Mouse (Mus musculus) neural tube, embryonic 13.5 days (tissue): ENCODE data around the gene Dusp10. TPM values are rescaled to one million over a fixed set of nuclear protein-coding genes. Genes with fewer than 3 reads are reported as not detected.

Source experiments
- ATAC-seq: fragments of 200-750 bp; cut with Nextera tagmentation; 2 replicates; pipeline ENCODE4 v1.8.0; 2017; ENCODE audit warnings: low read depth, mild to moderate bottlenecking, moderate TSS enrichment, moderate library complexity
- H3K27ac ChIP-seq: fragments of 300-500 bp; sonication (generic); replicated peaks from 2 replicates; pipeline ENCODE4 v1.5.1; 2015; ENCODE audit warnings: moderate library complexity, mild to moderate bottlenecking, inconsistent platforms
- H3K27me3 ChIP-seq: fragments of 300-500 bp; sonication (generic); 2 replicates; pipeline ENCODE4 v1.6.1; 2015; ENCODE audit warnings: mild to moderate bottlenecking, inconsistent platforms
- H3K36me3 ChIP-seq: fragments of 300-500 bp; sonication (generic); 2 replicates; pipeline ENCODE4 v1.6.1; 2015; ENCODE audit warnings: mild to moderate bottlenecking, inconsistent platforms
- H3K4me1 ChIP-seq: fragments of 300-500 bp; sonication (generic); replicated peaks from 2 replicates; pipeline ENCODE4 v1.6.1; 2015; ENCODE audit warnings: inconsistent platforms
- H3K4me2 ChIP-seq: fragments of 300-500 bp; sonication (generic); 2 replicates; pipeline ENCODE4 v1.6.1; 2015; ENCODE audit warnings: inconsistent platforms, mild to moderate bottlenecking, moderate library complexity
- H3K4me3 ChIP-seq: fragments of 300-500 bp; sonication (generic); 2 replicates; pipeline ENCODE4 v1.5.1; 2015; ENCODE audit warnings: mild to moderate bottlenecking, inconsistent platforms
- H3K9ac ChIP-seq: fragments of 300-500 bp; sonication (generic); 2 replicates; pipeline ENCODE4 v1.6.1; 2015; ENCODE audit warnings: moderate library complexity, mild to moderate bottlenecking, inconsistent platforms
- H3K9me3 ChIP-seq: fragments of 300-500 bp; sonication (generic); 2 replicates; pipeline ENCODE4 v1.6.1; 2016; ENCODE audit warnings: inconsistent platforms
- WGBS: fragments of 180-500 bp; shearing (Covaris S2); methylation state at CpG from one replicate; pipeline ENCODE4 v1.1.7; 2015; 5-methylcytosine and 5-hydroxymethylcytosine counted together
- polyA plus RNA-seq: library from polyadenylated mRNA; unstranded; fragments of >200 nt; fragmentation: Nextera tagmentation; extraction: Ambion mirVana; gene quantifications from 2 replicates; pipeline ENCODE4 v1.2.1, GENCODE M21; 2015

Dusp10 gene
- polyA plus RNA-seq, 1 experiment from 2014 or later, result 6.8 TPM

DNA sequence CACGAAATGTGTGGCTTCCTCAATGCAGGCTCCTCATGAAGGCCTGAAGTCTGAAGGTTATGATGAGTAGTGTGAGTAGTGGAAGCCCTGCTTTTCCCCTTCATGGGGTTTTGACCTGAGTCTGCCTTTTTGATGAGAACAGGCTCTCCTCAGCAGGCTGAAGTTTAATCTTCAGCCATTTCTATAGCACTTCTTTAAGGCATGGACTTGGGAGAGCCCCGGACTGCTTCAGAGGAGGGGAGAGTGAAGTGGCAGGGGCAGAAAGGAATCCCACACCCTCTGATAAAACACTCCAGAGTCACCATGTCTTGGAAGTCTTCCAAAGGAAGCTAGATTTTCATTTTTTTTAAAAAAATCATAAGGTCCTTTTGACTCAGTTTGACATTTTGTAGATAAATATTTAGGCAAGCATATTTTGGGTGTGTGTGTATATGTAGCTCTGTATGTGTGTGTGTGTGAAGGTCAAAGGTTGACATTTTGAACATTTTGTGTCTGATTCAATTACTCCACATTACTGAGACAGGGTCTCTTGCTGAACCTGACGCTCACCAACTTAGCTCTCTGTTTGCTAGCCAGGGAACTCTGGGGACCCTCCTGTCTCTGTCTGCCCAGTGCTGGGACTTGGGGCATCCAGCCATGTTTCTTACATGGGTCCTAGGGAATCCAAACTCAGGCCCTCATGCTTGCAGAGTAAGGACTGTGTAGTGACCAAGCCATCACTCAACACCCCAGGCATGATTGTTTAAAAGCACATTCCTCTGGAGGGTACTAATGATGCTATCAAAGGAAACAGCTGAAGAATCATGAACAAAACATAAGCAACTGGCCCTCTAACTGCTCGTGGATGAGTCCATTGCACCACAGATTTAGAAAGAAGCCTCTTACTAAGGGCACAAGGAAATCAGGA lies 48.0 kb downstream of the Dusp10 start:
- Histone ChIP-seq H3K4me2 (no peak overlapping the region), H3K9me3 (no peaks in the 10 kb centered on the region), H3K27me3 (no peaks in the 10 kb centered on the region), H3K27ac (no peak overlapping the region), H3K4me1 (peaks cover 11% of the 10 kb centered on the region), H3K9ac (no peak overlapping the region), H3K4me3 (no peak overlapping the region), H3K36me3 (no peaks in the 10 kb centered on the region)
- 77% methylated on average over 4 of the region's 4 CpGs for WGBS
- no peak for ATAC-seq

GRCm38 (mm10) chr1:184061901-184062300 lies 48.8 kb downstream of the Dusp10 start:
- Histone ChIP-seq H3K36me3 (no peaks in the 10 kb centered on the region), H3K9me3 (no peaks in the 10 kb centered on the region), H3K9ac (no peak overlapping the region), H3K4me1 (peaks cover 19% of the 10 kb centered on the region), H3K27ac (no peak overlapping the region), H3K27me3 (no peaks in the 10 kb centered on the region), H3K4me2 (no peak overlapping the region), H3K4me3 (no peak overlapping the region)
- WGBS, result 79% methylated on average over 1 of the region's 1 CpGs
- ATAC-seq, result no peak

DNA sequence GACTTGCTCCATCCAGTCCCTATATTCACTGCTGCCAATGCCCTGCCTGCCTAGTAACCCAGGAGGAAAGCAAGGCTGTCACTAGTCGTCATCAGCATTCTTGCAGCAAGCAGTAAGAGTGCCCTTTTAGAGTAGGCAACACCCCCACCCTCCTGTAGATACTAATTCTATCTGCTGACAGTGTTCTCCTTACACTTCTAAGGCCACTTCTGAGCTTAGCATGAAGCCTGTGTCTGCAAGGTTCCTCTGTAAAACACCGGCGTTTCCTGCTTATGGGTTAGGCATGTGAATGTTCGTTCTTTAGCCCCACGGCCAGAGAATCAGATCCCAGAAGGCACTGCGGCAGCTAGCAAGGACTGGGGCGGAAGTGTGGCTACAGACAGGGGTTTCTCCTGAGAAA lies 51.2 kb downstream of the Dusp10 start:
- 87% methylated on average over 7 of the region's 7 CpGs for WGBS

DNA sequence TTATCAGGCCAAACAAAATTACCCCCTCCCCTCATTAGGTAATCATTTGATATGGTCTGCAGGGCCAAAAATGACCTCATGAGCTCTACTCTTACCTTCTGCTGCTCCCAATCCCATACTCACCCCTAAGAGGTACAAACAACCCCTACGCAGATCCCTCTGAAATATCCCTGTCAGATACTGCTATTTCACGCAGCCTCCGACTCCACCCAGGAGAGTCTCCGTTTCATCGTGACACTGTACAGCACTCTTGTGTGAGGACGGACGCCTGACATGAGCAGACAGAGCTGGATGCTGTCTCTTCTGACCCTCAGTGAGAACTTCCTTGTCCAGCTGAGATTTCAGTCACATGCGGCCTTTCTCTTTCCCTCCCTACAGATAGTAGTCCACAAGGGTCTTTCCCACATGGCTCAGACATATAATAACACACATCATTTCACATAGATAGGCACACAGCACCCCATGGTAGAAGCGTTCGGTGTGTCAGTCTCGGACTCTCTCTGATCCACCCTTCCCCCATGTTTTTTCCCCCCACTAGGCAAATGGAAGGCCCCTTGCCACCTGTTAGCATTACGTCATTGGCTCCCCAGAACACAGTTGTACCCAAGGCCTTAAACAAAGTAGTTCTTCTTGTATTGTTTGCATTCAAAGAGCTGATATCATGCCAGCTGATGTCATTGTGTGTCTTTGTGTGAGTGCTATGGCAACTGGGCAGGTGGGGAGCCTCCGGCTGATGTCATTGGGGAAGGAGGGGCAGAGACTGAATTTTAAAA lies 52.7 kb downstream of the Dusp10 start:
- Histone ChIP-seq H3K9ac (no peak overlapping the region), H3K4me2 (no peak overlapping the region), H3K9me3 (no peaks in the 10 kb centered on the region), H3K4me3 (no peak overlapping the region), H3K27me3 (no peaks in the 10 kb centered on the region), H3K36me3 (peaks cover 15% of the 10 kb centered on the region), H3K4me1 (peaks cover 20% of the 10 kb centered on the region), H3K27ac (peak overlapping the region; percentile 35)
- 61% methylated on average over 13 of the region's 13 CpGs for WGBS
- ATAC-seq, result peak; percentile 89

More for the DNA sequence above, 51.2 kb downstream of the Dusp10 start:
- Histone ChIP-seq H3K4me1 (peaks cover 20% of the 10 kb centered on the region), H3K4me3 (no peak overlapping the region), H3K36me3 (peaks cover 6% of the 10 kb centered on the region), H3K9me3 (no peaks in the 10 kb centered on the region), H3K9ac (no peak overlapping the region), H3K27me3 (no peaks in the 10 kb centered on the region), H3K27ac (no peak overlapping the region), H3K4me2 (no peak overlapping the region)
- no peak for ATAC-seq

GRCm38 (mm10) chr1:184066460-184067287 lies 53.6 kb downstream of the Dusp10 start:
- WGBS, result 54% methylated on average over 11 of the region's 11 CpGs
- Histone ChIP-seq H3K27me3 (no peaks in the 10 kb centered on the region), H3K9ac (no peak overlapping the region), H3K36me3 (peaks cover 21% of the 10 kb centered on the region), H3K9me3 (no peaks in the 10 kb centered on the region), H3K4me2 (no peak overlapping the region), H3K4me1 (peaks cover 20% of the 10 kb centered on the region), H3K4me3 (no peak overlapping the region), H3K27ac (peak overlapping the region; percentile 57)
- ATAC-seq, result peak; percentile 77; the same call in 1 of the 2 replicates

DNA sequence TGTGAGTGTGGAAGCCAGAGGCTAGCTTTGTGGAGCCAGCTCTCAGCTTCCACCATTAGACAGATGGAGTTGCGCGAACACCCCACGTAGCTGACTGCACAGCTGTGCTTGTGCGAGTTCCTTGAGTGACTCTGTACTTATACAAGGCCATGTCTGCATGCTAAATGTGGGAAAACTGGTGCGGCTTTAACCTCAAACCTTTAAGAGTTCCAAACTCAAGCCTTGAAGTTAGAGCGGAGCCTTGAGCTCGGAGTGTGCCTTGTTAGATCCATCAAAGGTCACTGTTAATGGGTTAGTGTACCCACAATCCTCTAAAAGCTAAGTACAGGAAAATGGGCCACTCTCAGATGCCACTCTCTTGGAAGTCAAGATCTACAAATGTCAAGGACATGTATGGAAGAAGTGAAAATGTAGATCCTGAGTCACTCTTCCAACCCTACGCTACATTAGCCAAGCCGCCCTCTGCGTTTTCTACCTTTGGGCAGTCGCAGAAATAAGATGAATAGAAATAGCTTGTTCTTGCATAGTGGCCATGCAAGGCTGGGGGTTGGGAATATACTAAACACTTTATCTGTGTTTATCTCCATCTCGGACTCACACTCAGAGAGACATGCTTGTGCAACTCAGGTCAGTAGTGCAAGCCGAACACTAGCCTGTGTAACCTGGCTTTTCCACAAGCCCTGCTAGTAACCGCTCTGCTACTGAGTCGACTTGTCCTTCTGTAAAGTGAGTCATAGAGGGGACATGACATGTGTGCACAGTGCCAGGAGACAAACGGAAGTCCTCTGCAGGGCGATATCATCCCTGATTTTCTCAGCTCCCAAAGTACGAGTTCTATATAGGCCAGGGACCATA lies 54.8 kb downstream of the Dusp10 start:
- no peak overlapping the region for H3K4me2 ChIP-seq
- ATAC-seq, result no peak
- H3K4me1 ChIP-seq, result peaks cover 20% of the 10 kb centered on the region
- H3K9me3 ChIP-seq, result no peaks in the 10 kb centered on the region
- no peaks in the 10 kb centered on the region for H3K27me3 ChIP-seq
- no peak overlapping the region for H3K4me3 ChIP-seq
- no peak overlapping the region for H3K9ac ChIP-seq
- WGBS, result 95% methylated on average over 18 of the region's 18 CpGs
- H3K36me3 ChIP-seq, result peaks cover 26% of the 10 kb centered on the region
- no peak overlapping the region for H3K27ac ChIP-seq

GRCm38 (mm10) chr1:184068971-184069370 lies 55.9 kb downstream of the Dusp10 start:
- no peak overlapping the region for H3K4me3 ChIP-seq
- H3K9me3 ChIP-seq, result no peaks in the 10 kb centered on the region
- H3K9ac ChIP-seq, result no peak overlapping the region
- H3K27me3 ChIP-seq, result no peaks in the 10 kb centered on the region
- H3K27ac ChIP-seq, result no peak overlapping the region
- WGBS, result 98% methylated on average over 12 of the region's 12 CpGs
- H3K4me1 ChIP-seq, result peaks cover 20% of the 10 kb centered on the region
- ATAC-seq, result no peak
- peaks cover 35% of the 10 kb centered on the region for H3K36me3 ChIP-seq
- no peak overlapping the region for H3K4me2 ChIP-seq

DNA sequence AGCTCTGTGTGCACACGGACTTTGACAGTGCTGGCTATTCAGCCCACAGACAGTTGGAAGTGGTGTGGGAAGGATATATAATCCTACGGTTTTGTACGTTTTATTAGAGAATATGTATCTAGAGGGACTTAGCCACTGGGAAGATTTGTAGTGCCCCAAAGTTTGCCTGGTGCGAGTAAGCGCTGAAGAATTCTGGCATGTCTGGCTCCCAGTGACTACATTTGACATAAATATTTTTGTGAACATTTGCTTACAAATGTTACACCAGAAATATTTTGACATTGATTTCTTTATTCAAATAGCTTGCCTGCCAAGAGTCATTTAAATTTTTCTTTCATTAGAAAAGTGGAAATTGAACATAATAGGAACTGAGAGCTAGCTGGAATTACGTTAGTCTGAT lies 63.0 kb downstream of the Dusp10 start:
- Histone ChIP-seq H3K36me3 (peaks cover 21% of the 10 kb centered on the region), H3K4me3 (no peak overlapping the region), H3K4me1 (no peaks in the 10 kb centered on the region), H3K27ac (no peak overlapping the region), H3K27me3 (no peaks in the 10 kb centered on the region), H3K9me3 (no peaks in the 10 kb centered on the region), H3K9ac (no peak overlapping the region), H3K4me2 (no peak overlapping the region)
- 93% methylated on average over 6 of the region's 6 CpGs for WGBS
- no peak for ATAC-seq

DNA sequence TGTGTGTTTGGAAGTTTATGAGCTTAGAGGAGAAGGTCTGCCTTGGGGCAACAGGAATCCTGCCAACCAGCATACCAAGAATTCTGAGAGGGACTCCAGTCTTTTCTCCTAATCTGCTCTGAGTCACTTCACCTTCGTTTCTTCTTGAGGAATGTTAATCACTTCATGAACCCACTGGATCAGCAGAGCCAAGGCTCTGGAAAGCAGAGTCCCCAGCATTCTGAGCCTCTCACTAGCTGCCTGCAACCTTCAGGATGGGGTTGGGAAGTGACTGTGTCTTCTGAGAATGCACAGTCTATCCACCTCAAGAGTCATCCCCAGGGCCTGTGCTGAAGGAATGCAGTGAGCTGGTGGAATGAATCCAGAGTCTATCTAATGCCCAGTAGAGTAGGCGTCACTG lies 63.7 kb downstream of the Dusp10 start:
- WGBS, result 67% methylated on average over 2 of the region's 2 CpGs
- Histone ChIP-seq H3K4me2 (no peak overlapping the region), H3K9me3 (no peaks in the 10 kb centered on the region), H3K4me1 (no peaks in the 10 kb centered on the region), H3K27me3 (no peaks in the 10 kb centered on the region), H3K36me3 (peaks cover 18% of the 10 kb centered on the region), H3K9ac (no peak overlapping the region), H3K27ac (no peak overlapping the region), H3K4me3 (no peak overlapping the region)
- ATAC-seq, result no peak

- ATAC-seq, result no peak
- no peaks in the 10 kb centered on the region for H3K27me3 ChIP-seq
- H3K9ac ChIP-seq, result no peak overlapping the region
- H3K4me2 ChIP-seq, result no peak overlapping the region
- H3K36me3 ChIP-seq, result peaks cover under 1% of the 10 kb centered on the region
- no peaks in the 10 kb centered on the region for H3K9me3 ChIP-seq
- WGBS, result 91% methylated on average over 3 of the region's 3 CpGs
- no peak overlapping the region for H3K4me3 ChIP-seq
- no peak overlapping the region for H3K27ac ChIP-seq
- H3K4me1 ChIP-seq, result no peaks in the 10 kb centered on the region
Measured at GRCm38 (mm10) chr1:184079304-184079703, 66.2 kb downstream of the Dusp10 start.

DNA sequence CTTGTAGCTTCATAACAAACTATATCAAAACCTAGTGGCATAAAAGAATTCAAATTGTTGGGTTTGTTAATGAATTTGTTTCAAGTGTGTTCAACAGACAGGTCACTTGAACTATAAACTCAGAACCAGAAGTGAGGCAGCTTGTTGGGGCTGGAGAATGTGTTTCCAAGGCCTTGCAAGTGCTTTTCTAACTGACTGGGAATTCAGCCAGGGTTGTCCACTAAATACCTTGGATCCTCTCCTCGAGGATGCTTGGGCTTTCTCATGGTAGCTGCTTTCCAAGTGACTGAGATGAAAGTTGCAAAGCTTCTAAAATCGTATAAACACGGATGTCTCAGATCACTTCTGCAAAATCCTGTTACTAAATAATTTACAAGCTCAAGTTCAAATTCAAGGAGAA lies 69.6 kb downstream of the Dusp10 start:
- Histone ChIP-seq H3K36me3 (no peaks in the 10 kb centered on the region), H3K4me2 (no peak overlapping the region), H3K27me3 (no peaks in the 10 kb centered on the region), H3K4me1 (no peaks in the 10 kb centered on the region), H3K9me3 (no peaks in the 10 kb centered on the region), H3K27ac (no peak overlapping the region), H3K4me3 (no peak overlapping the region), H3K9ac (no peak overlapping the region)
- no peak for ATAC-seq
- 77% methylated on average over 3 of the region's 3 CpGs for WGBS
